Mouse (Mus musculus): ENCODE data around the gene Slc6a18. TPM values are rescaled to one million over a fixed set of nuclear protein-coding genes. Genes with fewer than 3 reads are reported as not detected.

Slc6a18 gene
- polyA plus RNA-seq, 1 experiment from 2014 or later, result not detected

DNA sequence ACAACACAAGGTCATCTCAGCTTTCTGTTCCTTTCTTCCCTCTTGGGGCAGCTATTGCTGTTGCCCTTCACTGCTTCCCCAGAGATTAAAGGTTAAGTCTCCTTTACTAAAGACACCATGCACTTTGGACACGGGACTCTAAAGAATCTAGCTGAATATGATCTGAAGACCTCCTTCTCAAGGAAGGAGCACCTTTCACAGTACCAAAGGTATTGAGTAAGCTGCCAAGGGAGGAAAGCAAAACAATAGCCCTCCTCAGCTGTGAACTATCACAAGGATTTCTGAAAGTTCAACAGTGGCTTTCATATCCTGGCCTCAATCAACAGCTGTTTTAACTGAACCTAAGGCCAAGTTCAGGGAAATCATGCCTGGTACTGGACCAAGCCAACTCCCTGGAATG, 6.6 kb upstream of the Slc6a18 start:
- Histone ChIP-seq H3K9me3 (no peaks in the 10 kb centered on the region), H3K4me1 (no peaks in the 10 kb centered on the region), H3K4me3 (no peak overlapping the region), H3K27me3 (no peaks in the 10 kb centered on the region), H3K27ac (replicated peaks) (no peak overlapping the region), H3K9ac (replicated peaks) (no peak overlapping the region), H3K36me3 (no peaks in the 10 kb centered on the region), H3K4me2 (replicated peaks) (no peak overlapping the region)
- WGBS, result 80% methylated on average over 1 of the region's 1 CpGs
- ATAC-seq (ENCODE audit: low FRiP score, low read depth), result no peak

DNA sequence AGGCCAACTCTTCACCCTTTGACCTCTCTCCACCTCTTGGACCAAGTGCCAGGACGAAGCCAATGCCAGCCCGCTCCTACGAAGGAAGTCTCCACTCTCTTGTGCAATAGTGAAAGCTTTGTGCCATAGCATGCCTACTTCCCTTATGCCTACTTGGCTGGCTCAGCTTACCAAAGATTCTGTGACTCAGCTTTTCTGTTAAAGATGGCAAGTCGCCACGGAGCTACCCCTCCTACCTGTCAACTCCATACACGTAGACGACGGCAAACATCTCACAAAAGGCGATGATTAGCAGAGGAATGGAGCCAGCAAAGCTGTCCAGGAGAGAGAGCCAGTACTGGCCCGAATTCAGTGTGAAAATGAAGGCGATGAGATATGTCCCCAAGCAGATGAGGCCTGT, 5.9 kb upstream of the Slc6a18 start:
- WGBS, result 91% methylated on average over 11 of the region's 11 CpGs
- H3K9me3 ChIP-seq, result no peaks in the 10 kb centered on the region
- H3K4me2 ChIP-seq (replicated peaks), result no peak overlapping the region
- no peaks in the 10 kb centered on the region for H3K36me3 ChIP-seq
- H3K27me3 ChIP-seq, result no peaks in the 10 kb centered on the region
- H3K4me1 ChIP-seq, result no peaks in the 10 kb centered on the region
- no peak for ATAC-seq (ENCODE audit: low FRiP score, low read depth)
- no peak overlapping the region for H3K27ac ChIP-seq (replicated peaks)
- H3K9ac ChIP-seq (replicated peaks), result no peak overlapping the region
- H3K4me3 ChIP-seq, result no peak overlapping the region

DNA sequence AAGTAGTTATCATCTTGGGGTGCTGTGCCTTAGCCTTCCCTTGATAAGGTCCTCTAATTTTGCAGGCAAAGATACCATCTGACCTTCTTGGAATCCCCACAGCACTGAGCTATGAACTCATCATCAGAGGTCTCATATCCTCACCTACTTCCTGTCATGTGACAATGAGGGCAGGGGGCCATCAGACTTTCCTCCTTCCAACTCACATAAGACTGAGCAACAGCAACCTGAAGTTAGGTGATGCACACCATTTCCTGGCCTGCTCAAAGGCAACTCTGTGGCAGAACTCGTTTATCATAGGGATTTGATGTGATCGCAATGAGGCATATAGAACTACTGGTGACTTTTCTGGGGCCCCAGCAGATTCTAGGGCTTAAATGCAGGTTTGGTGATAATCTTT, 4.4 kb upstream of the Slc6a18 start:
- Histone ChIP-seq H3K27me3 (no peaks in the 10 kb centered on the region), H3K4me1 (no peaks in the 10 kb centered on the region), H3K4me2 (replicated peaks) (no peak overlapping the region), H3K27ac (replicated peaks) (no peak overlapping the region), H3K4me3 (no peak overlapping the region), H3K36me3 (no peaks in the 10 kb centered on the region), H3K9ac (replicated peaks) (no peak overlapping the region), H3K9me3 (no peaks in the 10 kb centered on the region)
- no peak for ATAC-seq (ENCODE audit: low FRiP score, low read depth)
- 96% methylated on average over 2 of the region's 2 CpGs for WGBS

DNA sequence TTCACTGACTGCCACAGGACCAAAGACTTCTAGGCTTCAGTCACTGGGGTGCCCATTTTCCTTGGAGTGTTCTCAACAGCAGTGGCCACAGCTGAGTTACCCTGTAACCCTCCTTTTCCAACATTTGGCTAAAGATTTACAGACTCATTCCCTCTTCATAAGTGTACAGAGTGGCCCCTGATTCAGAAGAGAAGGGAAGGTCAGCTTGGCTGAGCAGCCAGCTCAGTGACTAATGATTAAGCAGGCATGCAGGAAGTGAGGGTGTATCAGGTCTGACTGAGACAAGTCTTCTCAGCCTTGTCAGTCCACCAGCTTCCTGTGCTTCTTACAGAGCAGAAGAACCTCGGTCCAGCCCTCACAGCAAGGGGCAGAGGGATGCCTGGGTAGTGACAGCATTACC, 2.6 kb upstream of the Slc6a18 start:
- Histone ChIP-seq H3K36me3 (no peaks in the 10 kb centered on the region), H3K9me3 (no peaks in the 10 kb centered on the region), H3K27ac (replicated peaks) (no peak overlapping the region), H3K27me3 (no peaks in the 10 kb centered on the region), H3K4me3 (no peak overlapping the region), H3K4me2 (replicated peaks) (no peak overlapping the region), H3K4me1 (no peaks in the 10 kb centered on the region), H3K9ac (replicated peaks) (no peak overlapping the region)
- no peak for ATAC-seq (ENCODE audit: low FRiP score, low read depth)
- 36% methylated on average over 1 of the region's 1 CpGs for WGBS

DNA sequence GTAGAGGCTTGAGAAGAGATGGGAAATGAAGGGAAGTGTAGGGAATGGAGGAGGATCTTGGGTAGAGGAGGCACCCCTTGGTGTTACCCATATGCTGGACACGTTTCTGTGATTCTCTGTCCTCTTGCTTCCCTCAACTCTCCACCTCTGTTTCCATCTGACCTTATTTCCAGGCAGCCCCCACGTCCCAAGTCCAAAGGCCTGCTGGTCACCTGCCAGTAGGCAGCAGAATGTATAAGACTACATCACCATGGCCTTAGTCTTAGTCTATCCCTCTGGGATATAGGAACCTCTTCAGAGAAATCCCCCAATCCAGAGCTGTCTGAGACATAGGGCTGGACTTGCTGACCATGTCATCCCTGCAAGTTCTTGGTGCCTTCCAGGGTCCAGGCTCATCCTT, 1.5 kb upstream of the Slc6a18 start:
- no peak overlapping the region for H3K4me2 ChIP-seq (replicated peaks)
- H3K27me3 ChIP-seq, result no peaks in the 10 kb centered on the region
- no peak overlapping the region for H3K9ac ChIP-seq (replicated peaks)
- H3K4me3 ChIP-seq, result no peak overlapping the region
- no peak for ATAC-seq (ENCODE audit: low FRiP score, low read depth)
- H3K4me1 ChIP-seq, result no peaks in the 10 kb centered on the region
- H3K27ac ChIP-seq (replicated peaks), result no peak overlapping the region
- H3K36me3 ChIP-seq, result no peaks in the 10 kb centered on the region
- 51% methylated on average over 2 of the region's 2 CpGs for WGBS
- no peaks in the 10 kb centered on the region for H3K9me3 ChIP-seq

DNA sequence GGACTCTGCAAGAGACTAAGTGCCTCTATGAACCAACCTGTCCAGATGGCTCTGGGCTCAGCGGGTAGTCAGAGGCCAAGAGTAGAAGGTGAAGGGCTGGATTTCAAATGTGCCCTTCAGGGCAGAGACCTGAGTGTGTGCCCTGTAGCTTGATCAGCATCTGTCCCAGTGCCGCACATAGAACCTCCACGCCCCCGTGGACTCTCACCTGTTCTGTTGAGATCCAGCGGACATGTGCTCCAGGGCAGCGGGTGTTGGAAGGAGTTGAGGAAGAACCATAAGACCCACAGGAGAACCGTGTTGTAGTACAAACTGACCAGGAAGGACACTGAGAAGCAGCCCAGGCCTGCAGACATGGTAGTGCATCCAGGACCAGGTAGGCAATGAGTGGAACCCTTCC, 2.7 kb downstream of the Slc6a18 start:
- no peak overlapping the region for H3K9ac ChIP-seq (replicated peaks)
- no peak overlapping the region for H3K4me3 ChIP-seq
- no peaks in the 10 kb centered on the region for H3K9me3 ChIP-seq
- ATAC-seq (ENCODE audit: low FRiP score, low read depth), result no peak
- H3K27ac ChIP-seq (replicated peaks), result no peak overlapping the region
- whole genome bisulfite sequencing, result 93% methylated on average over 7 of the region's 7 CpGs
- H3K4me1 ChIP-seq, result no peaks in the 10 kb centered on the region
- no peak overlapping the region for H3K4me2 ChIP-seq (replicated peaks)
- H3K27me3 ChIP-seq, result no peaks in the 10 kb centered on the region
- H3K36me3 ChIP-seq, result no peaks in the 10 kb centered on the region

DNA sequence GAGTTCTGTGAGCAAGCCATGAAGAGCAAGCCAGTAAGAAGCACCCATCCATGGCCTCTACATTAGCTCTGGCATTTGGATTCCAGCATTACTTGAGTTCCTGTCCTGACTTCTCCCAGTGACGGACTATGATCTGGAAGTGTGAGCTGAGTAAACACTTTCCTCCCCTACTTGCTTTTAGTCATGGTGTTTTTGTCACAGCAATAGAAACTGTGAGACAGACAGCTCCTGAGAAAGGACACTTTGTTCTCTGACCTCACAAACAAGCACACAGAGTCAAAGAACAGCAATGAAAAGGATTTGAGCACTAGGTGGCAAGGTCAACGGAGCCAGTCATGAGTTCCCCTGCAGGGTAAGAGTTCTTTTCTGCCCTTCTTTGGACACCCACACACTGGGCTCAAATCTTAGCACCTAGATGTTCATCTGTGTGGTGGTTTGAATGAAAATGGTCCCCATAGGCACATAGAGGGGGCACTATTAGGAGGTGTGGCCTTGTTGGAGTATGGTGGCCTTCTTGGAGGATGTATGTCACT, 17.6 kb downstream of the Slc6a18 start:
- no peaks in the 10 kb centered on the region for H3K36me3 ChIP-seq
- H3K9ac ChIP-seq (replicated peaks), result no peak overlapping the region
- no peaks in the 10 kb centered on the region for H3K4me1 ChIP-seq
- H3K4me3 ChIP-seq, result no peak overlapping the region
- H3K4me2 ChIP-seq (replicated peaks), result no peak overlapping the region
- ATAC-seq (ENCODE audit: low FRiP score, low read depth), result no peak
- H3K27ac ChIP-seq (replicated peaks), result no peak overlapping the region
- WGBS, result 74% methylated on average over 2 of the region's 2 CpGs
- 0 out of 2 replicates have a peak, but pooled peaks cover 3% of the 10 kb centered on the region for H3K27me3 ChIP-seq
- no peaks in the 10 kb centered on the region for H3K9me3 ChIP-seq

DNA sequence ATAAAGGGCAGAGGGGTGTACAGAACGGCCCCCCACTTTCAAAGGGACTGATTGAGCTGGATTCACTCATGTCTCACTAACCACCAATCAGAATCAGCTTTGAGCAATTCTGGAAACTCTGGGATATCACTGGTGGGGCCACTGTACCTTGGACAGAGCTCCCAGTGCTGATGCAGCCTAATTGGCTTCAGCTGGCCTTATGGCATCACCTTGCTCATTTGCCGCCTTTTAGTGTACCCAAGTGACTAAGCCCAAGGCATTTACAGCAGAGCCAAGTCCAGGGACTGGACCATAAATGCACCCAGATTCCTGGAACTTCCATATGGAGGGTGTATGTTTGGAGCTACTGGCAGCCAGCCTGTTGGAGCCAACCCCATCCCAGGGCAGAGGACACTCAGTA, 18.9 kb downstream of the Slc6a18 start:
- H3K27ac ChIP-seq (replicated peaks), result no peak overlapping the region
- H3K27me3 ChIP-seq, result 0 out of 2 replicates have a peak, but pooled peaks cover 3% of the 10 kb centered on the region
- no peak overlapping the region for H3K9ac ChIP-seq (replicated peaks)
- H3K4me1 ChIP-seq, result no peaks in the 10 kb centered on the region
- H3K9me3 ChIP-seq, result no peaks in the 10 kb centered on the region
- ATAC-seq (ENCODE audit: low FRiP score, low read depth), result no peak
- no peak overlapping the region for H3K4me2 ChIP-seq (replicated peaks)
- 63% methylated on average over 2 of the region's 2 CpGs for WGBS
- H3K36me3 ChIP-seq, result no peaks in the 10 kb centered on the region
- H3K4me3 ChIP-seq, result no peak overlapping the region

DNA sequence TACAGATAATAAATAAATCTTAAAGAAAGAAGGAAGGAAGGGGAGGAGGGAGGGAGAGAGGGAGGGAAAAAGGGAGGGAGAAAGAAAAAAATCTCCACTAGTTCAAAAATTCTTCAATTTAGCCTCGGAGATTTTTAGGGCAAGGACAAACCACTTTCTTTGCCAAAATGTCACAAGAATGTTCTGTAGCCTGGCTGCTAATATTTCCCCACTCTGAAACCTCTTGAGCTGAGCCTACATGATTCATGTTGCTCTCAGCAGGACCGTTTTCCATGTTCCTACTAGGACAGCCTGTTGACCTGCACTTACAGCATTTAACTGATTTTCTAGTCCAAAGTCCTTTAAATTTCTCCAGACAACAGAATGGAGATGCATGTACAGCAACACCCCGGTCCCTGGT, 22.8 kb downstream of the Slc6a18 start:
- H3K4me1 ChIP-seq, result no peaks in the 10 kb centered on the region
- 0 out of 2 replicates have a peak, but pooled peaks cover 3% of the 10 kb centered on the region for H3K27me3 ChIP-seq
- H3K9me3 ChIP-seq, result no peaks in the 10 kb centered on the region
- no peaks in the 10 kb centered on the region for H3K36me3 ChIP-seq
- H3K4me2 ChIP-seq (replicated peaks), result no peak overlapping the region
- no peak overlapping the region for H3K4me3 ChIP-seq
- no peak for ATAC-seq (ENCODE audit: low FRiP score, low read depth)
- no peak overlapping the region for H3K9ac ChIP-seq (replicated peaks)
- H3K27ac ChIP-seq (replicated peaks), result no peak overlapping the region
- 84% methylated on average over 3 of the region's 3 CpGs for WGBS

DNA sequence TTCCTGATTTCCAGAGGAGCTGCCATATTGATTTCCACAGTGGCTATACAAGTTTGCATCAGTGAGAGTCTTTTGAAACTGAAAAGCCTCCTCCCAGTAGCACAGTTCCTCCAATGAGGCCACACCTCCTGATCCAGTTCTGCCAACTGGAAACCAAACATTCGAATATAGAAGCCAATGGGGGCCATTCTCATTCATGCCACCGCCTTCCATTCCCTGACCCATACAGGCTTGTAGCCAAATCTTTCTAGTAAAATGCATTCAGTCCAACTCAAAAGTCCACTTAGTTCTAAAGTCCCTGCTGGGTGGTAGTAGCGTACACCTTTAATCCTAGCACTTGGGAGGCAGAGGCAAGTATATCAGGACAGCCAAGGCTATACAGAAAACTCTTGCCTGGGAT, 24.6 kb downstream of the Slc6a18 start:
- Histone ChIP-seq H3K9ac (replicated peaks) (no peak overlapping the region), H3K36me3 (peaks cover 10% of the 10 kb centered on the region; the same call in 1 of the 2 replicates), H3K27ac (replicated peaks) (no peak overlapping the region), H3K4me3 (no peak overlapping the region), H3K4me2 (replicated peaks) (no peak overlapping the region), H3K27me3 (0 out of 2 replicates have a peak, but pooled peaks cover under 1% of the 10 kb centered on the region), H3K9me3 (no peaks in the 10 kb centered on the region), H3K4me1 (no peaks in the 10 kb centered on the region)
- WGBS, result 87% methylated on average over 3 of the region's 3 CpGs
- ATAC-seq (ENCODE audit: low FRiP score, low read depth), result no peak

DNA sequence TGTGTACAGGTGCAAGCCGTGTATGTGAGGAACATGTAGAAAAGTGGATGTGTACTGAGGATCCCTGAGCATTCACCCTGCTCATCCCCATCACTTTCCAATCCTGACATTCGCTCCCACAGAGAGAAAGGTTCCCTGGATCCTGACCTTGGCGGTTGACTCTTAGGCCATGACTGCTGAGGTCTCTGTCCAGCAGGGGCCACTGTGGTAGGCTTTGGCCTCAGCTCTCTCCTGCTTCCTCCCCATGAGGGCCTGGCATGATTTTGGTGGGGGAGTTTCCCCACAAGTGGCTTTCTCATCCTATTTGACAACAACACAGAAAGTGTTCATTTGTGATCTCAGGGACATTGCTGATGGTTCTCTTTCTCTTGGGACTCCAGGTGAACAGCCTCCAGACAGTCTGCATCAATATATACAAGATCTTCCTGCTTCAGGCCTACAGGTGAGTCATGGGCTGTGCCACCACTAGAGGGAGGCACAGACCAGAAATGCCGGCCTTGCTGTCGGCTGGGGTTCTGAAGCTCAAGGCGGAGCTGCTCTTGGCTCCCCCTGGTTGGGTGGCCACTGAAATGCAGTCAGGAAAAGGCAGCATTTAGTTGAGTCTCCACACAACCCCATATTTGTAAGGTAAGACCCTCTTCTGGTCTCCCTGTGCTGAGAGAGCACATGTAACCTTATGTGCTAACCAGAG, 31.3 kb downstream of the Slc6a18 start:
- H3K9ac ChIP-seq (replicated peaks), result no peak overlapping the region
- no peaks in the 10 kb centered on the region for H3K27me3 ChIP-seq
- no peaks in the 10 kb centered on the region for H3K4me1 ChIP-seq
- WGBS, result 40% methylated on average over 6 of the region's 6 CpGs
- peaks cover 19% of the 10 kb centered on the region; the same call in 1 of the 2 replicates for H3K36me3 ChIP-seq
- H3K4me3 ChIP-seq, result no peak overlapping the region
- H3K4me2 ChIP-seq (replicated peaks), result no peak overlapping the region
- H3K27ac ChIP-seq (replicated peaks), result no peak overlapping the region
- no peaks in the 10 kb centered on the region for H3K9me3 ChIP-seq
- no peak for ATAC-seq (ENCODE audit: low FRiP score, low read depth)

DNA sequence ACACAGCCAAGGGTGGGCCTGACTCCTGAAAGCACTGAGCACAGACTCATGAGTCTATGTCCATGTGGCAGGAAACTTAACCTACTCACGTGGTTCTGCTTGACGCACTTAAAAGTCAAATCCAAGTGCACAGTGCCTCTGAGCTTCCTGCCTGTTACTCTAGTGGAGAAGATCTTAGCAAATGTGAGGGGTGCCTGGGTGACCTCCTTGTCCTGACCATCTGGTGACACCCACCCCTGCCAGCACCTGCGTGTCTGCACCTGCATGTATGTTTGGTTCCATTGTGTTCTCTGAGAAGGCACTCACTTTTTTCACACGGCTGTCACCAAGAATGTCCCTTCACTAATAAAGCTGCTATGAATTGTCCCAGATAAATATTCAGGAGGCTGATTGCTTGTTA, 36.5 kb downstream of the Slc6a18 start:
- ATAC-seq (ENCODE audit: low FRiP score, low read depth), result no peak
- Histone ChIP-seq H3K4me3 (no peak overlapping the region), H3K9ac (replicated peaks) (no peak overlapping the region), H3K27me3 (no peaks in the 10 kb centered on the region), H3K4me2 (replicated peaks) (no peak overlapping the region), H3K36me3 (peaks cover 6% of the 10 kb centered on the region; the same call in 1 of the 2 replicates), H3K4me1 (no peaks in the 10 kb centered on the region), H3K27ac (replicated peaks) (no peak overlapping the region), H3K9me3 (no peaks in the 10 kb centered on the region)
- WGBS, result 89% methylated on average over 4 of the region's 4 CpGs

DNA sequence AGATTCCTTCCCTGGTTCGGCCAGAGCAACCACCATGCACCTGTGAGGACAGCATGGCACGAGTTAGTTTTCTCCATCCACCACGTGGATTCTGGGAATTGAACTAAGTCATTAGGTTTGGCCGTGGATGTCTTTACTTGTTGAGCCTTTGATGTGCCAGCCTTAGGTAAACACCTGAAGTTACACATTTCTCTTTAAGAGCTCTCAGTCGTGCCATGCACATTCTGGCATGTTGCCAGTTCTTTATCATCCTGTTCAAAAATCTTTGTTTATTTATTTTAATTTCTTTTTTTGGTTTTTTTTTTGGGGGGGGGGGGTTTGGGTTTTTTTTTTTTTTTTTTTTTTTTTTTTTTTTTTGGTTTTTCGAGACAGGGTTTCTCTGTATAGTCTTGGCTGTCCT, 40.0 kb downstream of the Slc6a18 start:
- no peak overlapping the region for H3K4me2 ChIP-seq (replicated peaks)
- H3K27me3 ChIP-seq, result no peaks in the 10 kb centered on the region
- H3K4me1 ChIP-seq, result no peaks in the 10 kb centered on the region
- ATAC-seq (ENCODE audit: low FRiP score, low read depth), result no peak
- H3K36me3 ChIP-seq, result peaks cover 20% of the 10 kb centered on the region
- H3K4me3 ChIP-seq, result no peak overlapping the region
- no peaks in the 10 kb centered on the region for H3K9me3 ChIP-seq
- no peak overlapping the region for H3K27ac ChIP-seq (replicated peaks)
- no peak overlapping the region for H3K9ac ChIP-seq (replicated peaks)
- WGBS, result 89% methylated on average over 5 of the region's 6 CpGs
